ENCODE assay signal across 8 mouse cellular contexts in the genomic region with DNA sequence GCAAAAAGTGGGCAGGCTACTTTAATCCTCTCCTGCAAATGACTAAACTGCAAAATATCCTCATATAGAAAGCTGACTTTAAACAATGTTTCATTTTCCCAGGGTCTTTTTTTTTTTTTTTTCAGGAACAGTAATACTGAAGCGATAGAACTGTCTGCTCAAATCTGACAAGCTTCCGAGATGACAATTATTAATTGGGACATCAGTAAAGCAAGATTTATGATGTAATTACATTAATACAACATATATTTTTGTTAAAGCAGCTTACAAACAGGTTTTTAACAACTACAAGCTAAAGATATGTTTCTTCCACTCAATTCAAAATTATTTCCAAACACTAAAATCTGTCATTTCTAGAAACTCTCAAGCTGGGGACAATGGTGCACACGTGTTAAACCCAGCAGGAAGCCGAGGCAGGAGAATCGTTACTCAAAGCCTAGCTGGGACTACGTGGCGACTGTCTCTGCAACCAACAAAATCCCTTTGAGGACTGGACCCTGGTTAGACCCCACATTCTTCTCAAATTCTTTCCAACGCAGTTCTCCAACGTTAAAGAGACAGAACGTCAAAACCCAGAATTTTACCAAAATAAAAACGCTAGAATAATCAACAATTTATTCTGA. TPM values are rescaled to one million over a fixed set of nuclear protein-coding genes. Genes with fewer than 3 reads are reported as not detected.
DNase-seq lines count a peak whose midpoint lies in the region; ATAC-seq and TF ChIP-seq lines count a peak whose summit lies in the region.

No protein-coding gene starts in this region.

- peak overlapping the region; percentile 95 for H3K4me3 ChIP-seq in layer of hippocampus, adult 2 months
- peak overlapping the region; percentile 77 for H3K4me3 ChIP-seq in hindbrain, embryonic 11.5 days (ENCODE audit: low read depth, low read length)
- peak overlapping the region; percentile 94 for H3K4me3 ChIP-seq in midbrain, embryonic 13.5 days (replicated peaks)

- no peaks in the 10 kb centered on the region for H3K9me3 ChIP-seq in hindbrain, embryonic 11.5 days (ENCODE audit: control insufficient read depth, low read length)
- no peaks in the 10 kb centered on the region for H3K9me3 ChIP-seq in midbrain, embryonic 13.5 days

- no peak for DNase-seq in layer of hippocampus, adult 2 months (ENCODE audit: low spot score in 2 of 2)
- DNase-seq in layer of hippocampus, adult 9-10 months (ENCODE audit: low spot score), result no peak
- DNase-seq in brain, embryonic 14.5 days (ENCODE audit: low read depth), result peak; percentile 49
- peak; percentile 54 for DNase-seq in hindbrain, embryonic 11.5 days (ENCODE audit: low spot score)
- no peak for DNase-seq in natural killer cell, adult 2 months (ENCODE audit: low spot score in 2 of 2)
- no peak for DNase-seq in spleen, postnatal 10 days (ENCODE audit: low spot score in 2 of 2)

- no peaks in the 10 kb centered on the region; the same call in 1 of the 2 replicates for H3K4me1 ChIP-seq in hindbrain, embryonic 11.5 days (replicated peaks; ENCODE audit: control insufficient read depth, insufficient read depth, low read length)
- H3K4me1 ChIP-seq in midbrain, embryonic 13.5 days (replicated peaks), result peaks cover 60% of the 10 kb centered on the region

- H3K36me3 ChIP-seq in hindbrain, embryonic 11.5 days (ENCODE audit: control insufficient read depth, insufficient read depth, low read length), result no peaks in the 10 kb centered on the region
- H3K36me3 ChIP-seq in midbrain, embryonic 13.5 days, result no peaks in the 10 kb centered on the region

- H3K9ac ChIP-seq in hindbrain, embryonic 11.5 days (ENCODE audit: low read depth, low read length), result peak overlapping the region; percentile 84
- peak overlapping the region; percentile 98 for H3K9ac ChIP-seq in midbrain, embryonic 13.5 days (replicated peaks)

- ATAC-seq in hindbrain, embryonic 11.5 days (ENCODE audit: low FRiP score), result no peak
- ATAC-seq in midbrain, embryonic 13.5 days, result no peak
- ATAC-seq in erythroid progenitor cell, adult 5-6 weeks (replicated peaks; ENCODE audit: low FRiP score, poor library complexity, severe bottlenecking), result no peak

- 4% methylated on average over 11 of the region's 11 CpGs for WGBS in hindbrain, embryonic 11.5 days
- WGBS in midbrain, embryonic 13.5 days, result 4% methylated on average over 11 of the region's 11 CpGs

- no peak for TF ChIP-seq POLR2A in brain, embryonic 14.5 days (IDR thresholded peaks at IDR 0.05; ENCODE audit: borderline replicate concordance, extremely low read depth, insufficient read depth, insufficient read length, poor library complexity, severe bottlenecking)

- H3K27ac ChIP-seq in layer of hippocampus, adult 2 months, result peak overlapping the region; percentile 99
- H3K27ac ChIP-seq in hindbrain, embryonic 11.5 days (ENCODE audit: low read depth, low read length), result 0 out of 2 replicates have a peak overlapping the region, but pooled peaks have one; percentile 100
- 0 out of 2 replicates have a peak overlapping the region, but pooled peaks have one; percentile 99 for H3K27ac ChIP-seq in midbrain, embryonic 13.5 days

- no peaks in the 10 kb centered on the region for H3K27me3 ChIP-seq in hindbrain, embryonic 11.5 days (ENCODE audit: control insufficient read depth, insufficient read depth, low read length)
- no peaks in the 10 kb centered on the region for H3K27me3 ChIP-seq in midbrain, embryonic 13.5 days

- no peak for TF ChIP-seq CTCF in layer of hippocampus, adult 2 months (conservative IDR thresholded peaks at IDR 0.05)
- TF ChIP-seq CTCF in brain, embryonic 14.5 days (IDR thresholded peaks at IDR 0.05; ENCODE audit: borderline replicate concordance, extremely low read depth, insufficient read depth, insufficient read length), result no peak

- H3K4me2 ChIP-seq in hindbrain, embryonic 11.5 days (replicated peaks; ENCODE audit: low read depth, low read length), result peak overlapping the region; percentile 83
- H3K4me2 ChIP-seq in midbrain, embryonic 13.5 days (replicated peaks), result peak overlapping the region; percentile 65

RNA-seq across cellular contexts. Expression of gene Mapk6, which starts 1.5 kb away (rescaled TPM):
- total RNA-seq in layer of hippocampus, adult 2 months (2021), result 10 to 100 TPM; 23.5 to 24.8 TPM
- polyA plus RNA-seq in brain, embryonic 14.5 days (2012; rRNA removed), result 69.1 and 117 TPM in 2 replicates
- 198 and 217 TPM in 2 replicates for polyA plus RNA-seq in hindbrain, embryonic 11.5 days (2014; fragmentation: Nextera tagmentation; extraction: Ambion mirVana)
- polyA plus RNA-seq in midbrain, embryonic 13.5 days (2015; fragmentation: Nextera tagmentation; extraction: Ambion mirVana), result 196 and 199 TPM in 2 replicates
- total RNA-seq in erythroid progenitor cell, adult 5-6 weeks (2015; ENCODE audit: low replicate concordance), result 7.1 and 8.3 TPM in 2 replicates
- total RNA-seq in erythroid progenitor cell, adult 5-6 weeks (2017; ENCODE audit: low replicate concordance), result 4.1 and 6.8 TPM in 2 replicates

RNA-seq across cellular contexts. Expression of gene Leo1, which starts 33.0 kb away (rescaled TPM):
- 10 to 100 TPM; 24.1 to 24.3 TPM for total RNA-seq in layer of hippocampus, adult 2 months (2021)
- 11.7 and 24.0 TPM in 2 replicates for polyA plus RNA-seq in brain, embryonic 14.5 days (2012; rRNA removed)
- polyA plus RNA-seq in hindbrain, embryonic 11.5 days (2014; fragmentation: Nextera tagmentation; extraction: Ambion mirVana), result 48.5 and 53.2 TPM in 2 replicates
- 46.8 and 49.2 TPM in 2 replicates for polyA plus RNA-seq in midbrain, embryonic 13.5 days (2015; fragmentation: Nextera tagmentation; extraction: Ambion mirVana)
- total RNA-seq in erythroid progenitor cell, adult 5-6 weeks (2015; ENCODE audit: low replicate concordance), result 4.6 and 7.9 TPM in 2 replicates
- 9.8 and 17.5 TPM in 2 replicates for total RNA-seq in erythroid progenitor cell, adult 5-6 weeks (2017; ENCODE audit: low replicate concordance)

Comparison
In these comparisons a context has a peak if more than half of its experiments do, and no peak if none do; other contexts are left out.
1. DNase-seq: peak in brain, embryonic 14.5 days (single experiment) and hindbrain, embryonic 11.5 days (single experiment); none in layer of hippocampus, adult 2 months (0 of 2), layer of hippocampus, adult 9-10 months (single experiment), natural killer cell, adult 2 months (0 of 2) and spleen, postnatal 10 days (0 of 2).
2. Peak in every context shown above with its lines, with median percentiles within 50 percentile points of each other: H3K27ac ChIP-seq and H3K4me3 ChIP-seq.